Mouse (Mus musculus): ENCODE measurements at regions not wholly inside any gene's neighbourhood (a gene's known extent, or its start where the extent isn't known, plus 50 kb on each side); places are given as distances from the start of the nearest gene placed in this dataset.
A peak's percentile ranks its signal among the peaks of the same experiment; 100 is the strongest.

DNA sequence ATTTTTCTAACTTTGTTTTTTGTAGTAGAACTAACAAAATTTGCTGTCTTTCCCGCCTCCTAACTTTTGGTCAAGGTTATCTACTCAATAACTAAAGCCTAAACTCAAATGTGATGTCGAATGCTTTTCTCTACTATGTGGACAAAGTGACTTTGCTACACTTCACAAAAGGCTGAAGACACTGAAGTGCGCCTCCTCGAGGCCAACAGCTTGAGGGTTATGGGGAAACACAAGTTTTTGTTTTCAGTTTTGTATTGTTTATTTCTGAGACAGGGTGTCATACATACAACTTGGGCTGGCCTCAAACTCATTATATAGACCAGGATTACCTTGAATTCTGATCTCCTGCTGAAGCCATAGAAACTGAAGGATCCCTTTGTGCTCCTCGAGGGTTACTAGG, 162.4 kb upstream of the Tnfaip3 start:
- H3K9ac ChIP-seq (ENCODE audit: low read length): no peak overlapping the region
- DNase-seq (ENCODE audit: low spot score) (no peak), ATAC-seq (no peak)
- H3K27me3 ChIP-seq (replicated peaks; ENCODE audit: control insufficient read depth, insufficient read depth, low read length): no peaks in the 10 kb centered on the region
- 0 out of 2 replicates have a peak, but pooled peaks cover 4% of the 10 kb centered on the region for H3K9me3 ChIP-seq (replicated peaks; ENCODE audit: control insufficient read depth, low read length)
- H3K4me1 ChIP-seq (ENCODE audit: control insufficient read depth, insufficient read depth, low read length): no peaks in the 10 kb centered on the region
- no peak overlapping the region for H3K4me2 ChIP-seq (ENCODE audit: low read length)
- H3K4me3 ChIP-seq (ENCODE audit: low read depth, low read length): no peak overlapping the region
- WGBS: 85% methylated on average over 5 of the region's 5 CpGs
- no peaks in the 10 kb centered on the region for H3K36me3 ChIP-seq (ENCODE audit: control insufficient read depth, insufficient read depth, low read length)
- H3K27ac ChIP-seq (ENCODE audit: low read depth, low read length): no peak overlapping the region

DNA sequence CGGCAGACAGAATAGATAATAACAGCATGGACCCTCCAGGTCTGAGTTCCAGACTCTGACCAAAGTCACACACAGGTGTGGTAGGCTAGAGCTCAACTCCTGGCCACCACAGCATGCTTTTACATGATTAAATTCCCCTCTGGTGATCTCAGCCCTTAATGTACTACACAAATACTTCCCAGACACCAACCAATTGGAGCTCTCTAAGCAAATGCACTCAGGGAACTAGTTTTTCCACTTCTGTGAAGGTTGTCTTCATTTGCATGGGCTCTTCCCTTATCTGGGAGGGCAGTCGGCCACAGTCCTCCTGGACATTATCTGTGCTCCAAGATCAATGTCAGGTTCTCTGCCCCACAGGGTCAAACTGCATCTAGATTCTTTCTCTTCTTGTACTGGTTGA, 162.0 kb upstream of the Tnfaip3 start:
- Histone ChIP-seq H3K27me3 (replicated peaks; ENCODE audit: control insufficient read depth, insufficient read depth, low read length) (no peaks in the 10 kb centered on the region), H3K27ac (ENCODE audit: low read depth, low read length) (no peak overlapping the region), H3K4me1 (ENCODE audit: control insufficient read depth, insufficient read depth, low read length) (no peaks in the 10 kb centered on the region), H3K4me3 (ENCODE audit: low read depth, low read length) (no peak overlapping the region), H3K9me3 (replicated peaks; ENCODE audit: control insufficient read depth, low read length) (0 out of 2 replicates have a peak, but pooled peaks cover 4% of the 10 kb centered on the region), H3K9ac (ENCODE audit: low read length) (no peak overlapping the region), H3K36me3 (ENCODE audit: control insufficient read depth, insufficient read depth, low read length) (no peaks in the 10 kb centered on the region), H3K4me2 (ENCODE audit: low read length) (no peak overlapping the region)
- WGBS: 88% methylated on average over 2 of the region's 2 CpGs
- ATAC-seq (no peak), DNase-seq (ENCODE audit: low spot score) (no peak)

DNA sequence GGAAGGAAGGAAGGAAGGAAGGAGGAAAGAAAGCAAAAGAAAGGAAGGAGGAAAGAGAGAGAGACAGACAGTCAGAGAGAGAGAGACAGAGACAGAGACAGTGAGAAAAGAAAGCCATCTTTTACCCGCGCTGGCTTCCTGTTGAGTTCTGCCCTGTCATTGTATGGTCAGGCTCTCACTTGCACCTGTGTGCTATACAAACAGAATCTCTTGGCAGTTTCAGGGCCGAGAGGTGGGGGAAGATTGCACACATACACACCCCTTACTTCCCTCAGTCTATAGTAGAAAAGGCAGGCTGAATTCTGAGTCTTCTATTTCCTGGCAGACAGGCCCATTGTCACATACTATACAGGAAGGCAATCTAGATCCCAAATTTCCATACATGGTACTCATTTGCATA, 160.8 kb upstream of the Tnfaip3 start:
- no peak overlapping the region for H3K9ac ChIP-seq (ENCODE audit: low read length)
- H3K9me3 ChIP-seq (replicated peaks; ENCODE audit: control insufficient read depth, low read length): 0 out of 2 replicates have a peak, but pooled peaks cover 4% of the 10 kb centered on the region
- H3K4me1 ChIP-seq (ENCODE audit: control insufficient read depth, insufficient read depth, low read length): no peaks in the 10 kb centered on the region
- DNase-seq (ENCODE audit: low spot score): no peak
- WGBS: 86% methylated on average over 3 of the region's 3 CpGs
- no peak for ATAC-seq
- no peaks in the 10 kb centered on the region for H3K27me3 ChIP-seq (replicated peaks; ENCODE audit: control insufficient read depth, insufficient read depth, low read length)
- no peaks in the 10 kb centered on the region for H3K36me3 ChIP-seq (ENCODE audit: control insufficient read depth, insufficient read depth, low read length)
- no peak overlapping the region for H3K4me2 ChIP-seq (ENCODE audit: low read length)
- no peak overlapping the region for H3K4me3 ChIP-seq (ENCODE audit: low read depth, low read length)
- H3K27ac ChIP-seq (ENCODE audit: low read depth, low read length): no peak overlapping the region

DNA sequence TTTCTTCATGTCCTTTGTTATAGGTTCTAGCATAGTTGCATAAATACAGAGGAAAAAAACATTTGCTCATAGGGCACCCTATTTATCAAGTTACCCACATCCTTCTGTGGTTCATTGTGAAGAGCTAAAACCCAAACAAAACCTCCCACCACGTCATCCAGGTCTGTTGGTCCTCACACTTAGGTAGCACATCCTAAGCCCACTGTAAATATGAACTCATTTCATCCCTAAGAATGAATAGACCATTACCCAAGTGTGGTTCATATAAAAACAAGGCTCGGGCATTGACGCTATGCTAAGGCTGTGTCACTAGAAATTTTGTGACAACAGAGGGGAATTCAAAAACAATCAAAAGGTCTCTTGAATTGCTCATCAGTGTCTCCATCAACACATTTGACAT, 156.4 kb upstream of the Tnfaip3 start:
- no peak overlapping the region for H3K27ac ChIP-seq (ENCODE audit: low read depth, low read length)
- H3K9ac ChIP-seq (ENCODE audit: low read length): no peak overlapping the region
- no peak overlapping the region for H3K4me2 ChIP-seq (ENCODE audit: low read length)
- no peaks in the 10 kb centered on the region for H3K36me3 ChIP-seq (ENCODE audit: control insufficient read depth, insufficient read depth, low read length)
- 0 out of 2 replicates have a peak, but pooled peaks cover 4% of the 10 kb centered on the region for H3K9me3 ChIP-seq (replicated peaks; ENCODE audit: control insufficient read depth, low read length)
- no peaks in the 10 kb centered on the region for H3K27me3 ChIP-seq (replicated peaks; ENCODE audit: control insufficient read depth, insufficient read depth, low read length)
- ATAC-seq: no peak
- no peak for DNase-seq (ENCODE audit: low spot score)
- no peak overlapping the region for H3K4me3 ChIP-seq (ENCODE audit: low read depth, low read length)
- 71% methylated on average over 3 of the region's 3 CpGs for WGBS
- H3K4me1 ChIP-seq (ENCODE audit: control insufficient read depth, insufficient read depth, low read length): no peaks in the 10 kb centered on the region

DNA sequence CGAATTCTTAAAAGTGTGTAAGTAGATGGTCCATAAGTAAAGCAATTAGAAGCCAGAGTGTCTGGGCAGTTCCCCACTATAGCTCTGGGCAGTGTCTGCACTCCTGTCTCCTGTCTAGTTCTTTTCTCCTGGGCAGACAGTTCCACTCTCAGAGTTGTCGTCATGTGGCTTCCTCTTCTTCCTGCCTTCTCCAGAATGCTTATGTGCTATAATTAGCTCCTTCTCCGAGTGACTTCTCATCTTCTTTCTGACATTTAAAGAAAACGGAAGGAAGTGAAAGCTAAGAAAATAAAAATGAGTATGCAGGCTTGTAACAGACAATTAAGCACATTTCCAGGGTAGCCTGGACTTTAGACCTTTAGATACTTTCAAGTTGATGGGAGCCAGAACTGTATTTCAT, 155.1 kb upstream of the Tnfaip3 start:
- Histone ChIP-seq H3K36me3 (ENCODE audit: control insufficient read depth, insufficient read depth, low read length) (no peaks in the 10 kb centered on the region), H3K4me1 (ENCODE audit: control insufficient read depth, insufficient read depth, low read length) (no peaks in the 10 kb centered on the region)
- no peak for ATAC-seq

DNA sequence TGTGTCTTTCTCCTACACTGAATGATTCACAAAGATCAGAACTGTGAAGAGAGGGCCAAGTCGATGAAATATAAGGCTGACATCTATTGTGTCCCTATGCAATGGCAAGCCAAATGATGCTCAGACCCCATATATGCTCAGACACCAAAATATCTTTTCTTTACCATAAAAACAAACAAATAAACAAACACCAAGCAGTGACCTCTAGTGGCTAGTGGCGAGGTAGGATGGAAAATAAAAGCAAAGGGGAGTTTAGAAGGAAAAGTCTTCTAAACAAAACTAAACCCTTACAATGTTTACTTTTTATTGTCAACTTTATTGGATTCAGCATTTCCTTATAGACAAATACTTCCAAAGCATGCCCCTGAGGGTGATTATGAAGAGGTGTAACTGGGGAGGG, 153.8 kb upstream of the Tnfaip3 start:
- ATAC-seq (no peak), DNase-seq (ENCODE audit: low spot score) (no peak)
- no peak overlapping the region for H3K4me2 ChIP-seq (ENCODE audit: low read length)
- no peaks in the 10 kb centered on the region for H3K36me3 ChIP-seq (ENCODE audit: control insufficient read depth, insufficient read depth, low read length)
- no peaks in the 10 kb centered on the region for H3K9me3 ChIP-seq (replicated peaks; ENCODE audit: control insufficient read depth, low read length)
- 80% methylated on average over 2 of the region's 2 CpGs for WGBS
- no peak overlapping the region for H3K27ac ChIP-seq (ENCODE audit: low read depth, low read length)
- no peak overlapping the region for H3K4me3 ChIP-seq (ENCODE audit: low read depth, low read length)
- no peaks in the 10 kb centered on the region for H3K27me3 ChIP-seq (replicated peaks; ENCODE audit: control insufficient read depth, insufficient read depth, low read length)
- no peak overlapping the region for H3K9ac ChIP-seq (ENCODE audit: low read length)
- no peaks in the 10 kb centered on the region for H3K4me1 ChIP-seq (ENCODE audit: control insufficient read depth, insufficient read depth, low read length)

More for the DNA sequence above, 155.1 kb upstream of the Tnfaip3 start:
- Histone ChIP-seq H3K4me3 (ENCODE audit: low read depth, low read length) (no peak overlapping the region), H3K9ac (ENCODE audit: low read length) (no peak overlapping the region), H3K4me2 (ENCODE audit: low read length) (no peak overlapping the region), H3K27me3 (replicated peaks; ENCODE audit: control insufficient read depth, insufficient read depth, low read length) (no peaks in the 10 kb centered on the region), H3K9me3 (replicated peaks; ENCODE audit: control insufficient read depth, low read length) (0 out of 2 replicates have a peak, but pooled peaks cover 4% of the 10 kb centered on the region), H3K27ac (ENCODE audit: low read depth, low read length) (no peak overlapping the region)
- no peak for DNase-seq (ENCODE audit: low spot score)
- 75% methylated on average over 4 of the region's 4 CpGs for WGBS

DNA sequence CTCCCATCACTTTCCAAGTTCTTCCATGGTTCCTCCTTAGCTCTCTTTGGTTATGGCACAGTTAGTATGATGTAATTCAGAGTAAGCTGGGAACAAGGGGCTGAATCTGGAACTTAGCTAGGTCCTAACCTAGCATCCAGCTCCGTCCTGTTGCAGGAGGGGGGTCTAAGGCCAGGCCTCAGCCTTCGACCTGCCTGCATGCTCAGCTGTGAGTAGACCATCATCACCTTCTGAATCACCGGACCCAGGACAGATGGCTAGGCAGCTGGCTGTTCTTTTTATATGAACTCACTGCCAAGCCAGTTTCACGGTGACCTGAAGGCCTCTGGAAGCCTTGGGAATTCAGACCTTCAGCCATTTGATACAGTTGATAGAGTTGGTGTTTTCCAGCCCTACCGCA, 152.9 kb upstream of the Tnfaip3 start:
- no peak overlapping the region for H3K4me2 ChIP-seq (ENCODE audit: low read length)
- no peak overlapping the region for H3K27ac ChIP-seq (ENCODE audit: low read depth, low read length)
- H3K9ac ChIP-seq (ENCODE audit: low read length): no peak overlapping the region
- no peak overlapping the region for H3K4me3 ChIP-seq (ENCODE audit: low read depth, low read length)
- H3K27me3 ChIP-seq (replicated peaks; ENCODE audit: control insufficient read depth, insufficient read depth, low read length): no peaks in the 10 kb centered on the region
- ATAC-seq (no peak), DNase-seq (ENCODE audit: low spot score) (no peak)
- 90% methylated on average over 5 of the region's 5 CpGs for WGBS
- H3K9me3 ChIP-seq (replicated peaks; ENCODE audit: control insufficient read depth, low read length): no peaks in the 10 kb centered on the region
- H3K4me1 ChIP-seq (ENCODE audit: control insufficient read depth, insufficient read depth, low read length): no peaks in the 10 kb centered on the region
- H3K36me3 ChIP-seq (ENCODE audit: control insufficient read depth, insufficient read depth, low read length): no peaks in the 10 kb centered on the region

DNA sequence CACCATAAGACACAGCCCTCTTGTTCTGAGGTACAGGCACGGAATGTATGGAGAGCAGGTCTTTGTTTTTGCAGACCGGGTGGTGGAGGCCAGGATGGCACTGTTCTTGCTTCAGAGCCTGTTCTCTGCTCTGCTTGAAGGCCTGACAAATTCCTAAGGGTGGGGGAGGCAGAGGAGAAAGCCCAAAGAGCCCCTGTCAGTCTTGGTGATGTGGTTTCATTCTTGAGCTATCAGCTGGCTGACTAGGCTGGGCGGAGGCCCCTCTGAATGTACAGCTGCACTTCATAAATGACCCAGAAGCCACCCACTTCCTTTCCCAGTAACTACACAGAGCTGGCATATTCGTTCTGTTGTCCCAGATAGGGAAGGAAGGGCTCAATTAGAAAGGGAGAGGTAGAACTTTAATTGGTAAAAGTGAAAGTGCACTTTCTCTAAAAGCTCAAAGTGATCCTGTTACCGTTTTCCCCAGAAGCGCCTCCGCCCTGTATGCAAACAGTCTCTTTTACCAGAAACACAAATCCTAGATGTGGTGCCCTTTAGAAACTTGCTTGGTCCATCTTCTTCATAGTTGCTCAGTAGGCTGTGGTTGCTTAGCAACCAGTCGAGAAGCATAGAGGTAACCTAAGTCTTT, 152.3 kb upstream of the Tnfaip3 start:
- ATAC-seq (peak; percentile 52), DNase-seq (ENCODE audit: low spot score) (peak; percentile 6)
- Histone ChIP-seq H3K4me3 (ENCODE audit: low read depth, low read length) (no peak overlapping the region), H3K27me3 (replicated peaks; ENCODE audit: control insufficient read depth, insufficient read depth, low read length) (no peaks in the 10 kb centered on the region), H3K9me3 (replicated peaks; ENCODE audit: control insufficient read depth, low read length) (no peaks in the 10 kb centered on the region), H3K4me1 (ENCODE audit: control insufficient read depth, insufficient read depth, low read length) (no peaks in the 10 kb centered on the region), H3K36me3 (ENCODE audit: control insufficient read depth, insufficient read depth, low read length) (no peaks in the 10 kb centered on the region), H3K9ac (ENCODE audit: low read length) (no peak overlapping the region), H3K27ac (ENCODE audit: low read depth, low read length) (no peak overlapping the region), H3K4me2 (ENCODE audit: low read length) (0 out of 2 replicates have a peak overlapping the region, but pooled peaks have one; percentile 3)
- 44% methylated on average over 8 of the region's 8 CpGs for whole genome bisulfite sequencing

DNA sequence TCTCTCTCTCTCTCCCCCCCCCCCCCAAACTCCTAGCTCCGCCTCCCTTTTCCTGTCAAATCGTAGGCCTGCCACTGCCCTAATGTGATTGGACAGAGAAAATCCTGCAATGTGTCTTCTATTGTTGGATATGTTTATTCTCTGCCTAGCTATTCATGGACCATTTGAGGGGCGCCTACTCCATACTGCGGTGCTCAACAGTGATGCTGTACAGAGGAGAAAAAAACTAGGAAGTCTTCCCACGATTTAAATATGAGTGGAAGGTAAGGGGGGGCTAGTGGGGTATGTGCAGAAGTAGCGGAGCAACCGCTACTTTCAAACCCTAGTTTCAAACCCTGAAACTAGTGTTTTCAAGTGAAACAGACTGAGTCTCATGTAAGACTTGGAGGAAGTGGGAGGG, 151.6 kb upstream of the Tnfaip3 start:
- ATAC-seq (no peak), DNase-seq (ENCODE audit: low spot score) (no peak)
- Histone ChIP-seq H3K27me3 (replicated peaks; ENCODE audit: control insufficient read depth, insufficient read depth, low read length) (no peaks in the 10 kb centered on the region), H3K27ac (ENCODE audit: low read depth, low read length) (no peak overlapping the region), H3K4me3 (ENCODE audit: low read depth, low read length) (no peak overlapping the region), H3K9ac (ENCODE audit: low read length) (no peak overlapping the region), H3K4me1 (ENCODE audit: control insufficient read depth, insufficient read depth, low read length) (no peaks in the 10 kb centered on the region), H3K36me3 (ENCODE audit: control insufficient read depth, insufficient read depth, low read length) (no peaks in the 10 kb centered on the region), H3K4me2 (ENCODE audit: low read length) (no peak overlapping the region), H3K9me3 (replicated peaks; ENCODE audit: control insufficient read depth, low read length) (no peaks in the 10 kb centered on the region)
- 71% methylated on average over 7 of the region's 7 CpGs for WGBS
